Mouse (Mus musculus): ENCODE measurements at regions not wholly inside any gene's neighbourhood (a gene's known extent, or its start where the extent isn't known, plus 50 kb on each side); places are given as distances from the start of the nearest gene placed in this dataset.

DNA sequence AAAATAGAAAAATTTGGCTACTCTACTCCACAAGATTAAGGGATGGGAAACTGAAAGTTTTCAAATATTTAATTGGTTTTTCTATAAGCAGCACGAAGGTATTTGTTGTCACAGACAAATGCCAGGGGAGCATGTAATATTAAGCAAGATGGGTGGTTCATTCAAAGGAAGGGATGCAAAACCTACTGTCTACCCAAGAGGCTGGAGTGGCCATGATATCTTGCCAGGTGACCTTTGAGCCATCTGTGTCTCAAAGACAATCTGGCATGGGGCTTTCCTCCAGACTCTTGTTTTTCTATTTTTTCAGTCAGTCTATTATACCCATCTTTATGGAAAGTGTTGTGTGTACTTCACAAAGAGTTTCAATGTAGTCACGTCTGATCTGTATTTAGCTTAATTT lies 208.6 kb downstream of the Pdha2 start:
- Histone ChIP-seq H3K4me1 (ENCODE audit: control insufficient read depth, insufficient read depth, low read length) (no peaks in the 10 kb centered on the region), H3K36me3 (ENCODE audit: control insufficient read depth, insufficient read depth, low read length) (no peaks in the 10 kb centered on the region), H3K27ac (replicated peaks; ENCODE audit: insufficient read depth, low read depth, low read length) (no peak overlapping the region), H3K27me3 (ENCODE audit: control insufficient read depth, insufficient read depth, low read length) (no peaks in the 10 kb centered on the region), H3K9ac (ENCODE audit: low read depth, low read length) (no peak overlapping the region), H3K4me3 (ENCODE audit: insufficient read depth, low read depth, low read length) (no peak overlapping the region), H3K79me2 (ENCODE audit: control insufficient read depth, insufficient read depth, low read length) (no peaks in the 10 kb centered on the region)
- TF ChIP-seq POLR2A (IDR thresholded peaks at IDR 0.05; ENCODE audit: extremely low read depth, insufficient read depth, low read length) (no peak), CTCF (IDR thresholded peaks at IDR 0.05; ENCODE audit: low read depth, low read length) (no peak)
- DNase-seq (ENCODE audit: extremely low read depth, low read depth, low spot score), result no peak
- WGBS, result 71% methylated on average over 2 of the region's 2 CpGs

DNA sequence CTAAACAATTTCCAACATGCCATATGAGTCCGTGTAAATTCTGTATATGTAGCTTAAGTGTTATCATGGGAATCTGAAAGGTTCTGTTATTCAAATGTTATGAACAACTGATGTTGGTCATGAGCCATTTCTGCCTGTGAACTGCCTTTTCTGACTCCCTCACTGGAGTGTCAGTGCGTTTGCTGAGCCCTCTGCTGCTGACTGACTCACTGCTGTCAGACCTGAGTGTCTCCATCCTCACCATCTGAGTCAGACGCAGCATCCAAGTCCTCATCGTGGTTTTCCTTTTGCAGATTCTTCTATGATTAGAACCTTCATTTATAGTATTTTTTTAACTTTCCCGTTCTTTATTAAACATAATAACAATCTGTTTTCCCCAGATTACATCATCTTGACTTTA lies 223.9 kb downstream of the Pdha2 start:
- 64% methylated on average over 5 of the region's 5 CpGs for WGBS
- TF ChIP-seq POLR2A (IDR thresholded peaks at IDR 0.05; ENCODE audit: extremely low read depth, insufficient read depth, low read length), result no peak

DNA sequence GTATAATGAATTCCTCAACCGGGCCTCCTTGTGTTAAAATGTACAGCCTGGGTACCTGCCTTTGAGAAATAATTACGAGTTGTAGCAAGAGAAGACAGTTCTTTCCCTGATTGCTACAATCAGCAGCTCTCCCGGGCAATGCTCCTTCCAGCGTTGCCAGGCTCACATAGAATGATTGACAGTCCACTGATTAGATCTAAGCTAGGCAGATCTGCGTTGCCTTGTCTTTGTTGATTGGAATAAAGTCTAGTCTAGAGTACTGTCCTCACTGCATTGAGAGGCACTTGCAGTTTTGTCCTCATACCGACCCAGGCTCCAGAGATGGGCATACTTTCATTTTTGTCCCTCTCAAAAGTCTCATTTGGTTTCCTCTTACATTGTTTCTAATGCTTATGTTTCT lies 238.6 kb downstream of the Pdha2 start:
- no peak for TF ChIP-seq CTCF (IDR thresholded peaks at IDR 0.05; ENCODE audit: low read depth, low read length)
- no peak for TF ChIP-seq POLR2A (IDR thresholded peaks at IDR 0.05; ENCODE audit: extremely low read depth, insufficient read depth, low read length)
- Histone ChIP-seq H3K4me1 (ENCODE audit: control insufficient read depth, insufficient read depth, low read length) (no peaks in the 10 kb centered on the region), H3K36me3 (ENCODE audit: control insufficient read depth, insufficient read depth, low read length) (no peaks in the 10 kb centered on the region), H3K27me3 (ENCODE audit: control insufficient read depth, insufficient read depth, low read length) (no peaks in the 10 kb centered on the region), H3K4me3 (ENCODE audit: insufficient read depth, low read depth, low read length) (no peak overlapping the region), H3K27ac (replicated peaks; ENCODE audit: insufficient read depth, low read depth, low read length) (no peak overlapping the region), H3K79me2 (ENCODE audit: control insufficient read depth, insufficient read depth, low read length) (no peaks in the 10 kb centered on the region), H3K9ac (ENCODE audit: low read depth, low read length) (no peak overlapping the region)
- WGBS, result 29% methylated on average over 6 of the region's 6 CpGs
- no peak for DNase-seq (ENCODE audit: extremely low read depth, low read depth, low spot score)

More for the DNA sequence above, 223.9 kb downstream of the Pdha2 start:
- H3K79me2 ChIP-seq (ENCODE audit: control insufficient read depth, insufficient read depth, low read length), result no peaks in the 10 kb centered on the region
- no peaks in the 10 kb centered on the region for H3K27me3 ChIP-seq (ENCODE audit: control insufficient read depth, insufficient read depth, low read length)
- H3K4me3 ChIP-seq (ENCODE audit: insufficient read depth, low read depth, low read length), result no peak overlapping the region
- H3K27ac ChIP-seq (replicated peaks; ENCODE audit: insufficient read depth, low read depth, low read length), result no peak overlapping the region
- no peaks in the 10 kb centered on the region for H3K36me3 ChIP-seq (ENCODE audit: control insufficient read depth, insufficient read depth, low read length)
- DNase-seq (ENCODE audit: extremely low read depth, low read depth, low spot score), result no peak
- H3K9ac ChIP-seq (ENCODE audit: low read depth, low read length), result no peak overlapping the region
- no peaks in the 10 kb centered on the region for H3K4me1 ChIP-seq (ENCODE audit: control insufficient read depth, insufficient read depth, low read length)

DNA sequence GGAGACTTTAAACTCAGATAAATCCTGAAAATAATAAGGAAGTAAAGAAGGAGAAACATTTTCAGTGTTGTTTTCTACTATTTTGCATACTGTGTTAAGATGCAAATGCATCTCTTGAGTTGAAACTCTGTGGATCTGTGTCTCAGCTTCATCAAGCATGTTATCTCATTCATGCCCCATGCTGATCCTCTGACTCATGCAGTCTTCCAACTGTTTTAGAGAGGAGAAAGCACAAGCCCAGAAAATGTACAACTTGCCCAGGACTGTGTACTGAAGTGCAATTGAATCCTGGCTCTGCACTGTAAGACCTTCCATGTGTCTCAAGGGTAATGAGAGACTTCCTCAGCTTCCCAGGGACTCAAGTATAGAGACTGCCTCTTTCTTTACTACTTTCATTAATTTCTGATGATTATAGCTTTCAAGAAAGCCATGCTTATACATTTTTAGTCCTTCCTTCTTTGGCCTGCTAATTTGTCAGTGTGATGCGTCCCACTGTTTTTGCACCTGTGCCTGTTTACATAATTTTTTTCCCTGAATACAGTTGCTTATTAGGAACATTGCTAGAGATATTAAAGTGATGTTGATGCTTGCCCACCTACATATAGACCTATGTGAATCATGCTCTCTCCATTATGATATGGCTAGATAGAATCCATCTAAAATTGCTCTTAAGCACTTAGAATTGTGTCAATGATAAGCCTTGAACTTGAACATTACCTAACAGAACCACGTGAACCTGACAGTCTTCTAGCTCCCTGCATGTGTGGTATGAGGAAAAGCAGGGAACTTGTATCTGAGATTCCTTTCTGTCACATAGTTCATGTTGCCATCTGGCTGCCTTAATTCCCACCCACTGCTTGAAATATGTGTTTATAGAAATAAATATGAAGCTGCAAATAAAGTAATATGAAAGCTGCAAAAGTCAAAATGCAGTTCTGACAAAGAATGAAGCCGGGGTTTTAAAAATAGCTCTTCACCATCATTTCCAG lies 242.0 kb downstream of the Pdha2 start:
- no peak overlapping the region for H3K9ac ChIP-seq (ENCODE audit: low read depth, low read length)
- no peaks in the 10 kb centered on the region for H3K27me3 ChIP-seq (ENCODE audit: control insufficient read depth, insufficient read depth, low read length)
- no peaks in the 10 kb centered on the region for H3K4me1 ChIP-seq (ENCODE audit: control insufficient read depth, insufficient read depth, low read length)
- TF ChIP-seq POLR2A (IDR thresholded peaks at IDR 0.05; ENCODE audit: extremely low read depth, insufficient read depth, low read length), result no peak
- no peak for TF ChIP-seq CTCF (IDR thresholded peaks at IDR 0.05; ENCODE audit: low read depth, low read length)
- H3K27ac ChIP-seq (replicated peaks; ENCODE audit: insufficient read depth, low read depth, low read length), result no peak overlapping the region
- DNase-seq (ENCODE audit: extremely low read depth, low read depth, low spot score), result no peak
- 73% methylated on average over 3 of the region's 3 CpGs for WGBS
- no peaks in the 10 kb centered on the region for H3K36me3 ChIP-seq (ENCODE audit: control insufficient read depth, insufficient read depth, low read length)
- no peak overlapping the region for H3K4me3 ChIP-seq (ENCODE audit: insufficient read depth, low read depth, low read length)
- H3K79me2 ChIP-seq (ENCODE audit: control insufficient read depth, insufficient read depth, low read length), result no peaks in the 10 kb centered on the region

DNA sequence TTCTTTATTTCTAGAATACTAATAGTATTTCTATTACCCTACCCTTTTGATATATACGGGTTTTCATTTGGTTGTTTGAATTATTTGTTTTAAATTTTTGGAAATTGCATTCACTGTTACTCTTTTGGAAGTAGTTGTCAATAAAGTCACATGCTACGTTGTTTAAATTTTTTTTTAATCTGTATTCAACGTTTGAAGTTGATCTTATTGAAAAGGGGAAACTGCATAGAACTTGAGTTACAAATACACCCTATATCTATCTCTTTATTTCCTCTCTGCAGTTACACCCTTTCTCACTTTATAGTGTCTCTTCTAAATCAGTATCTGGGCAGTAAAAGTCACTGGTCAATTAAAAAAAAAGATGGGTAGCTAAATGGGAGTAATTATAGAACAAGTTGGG lies 243.6 kb downstream of the Pdha2 start:
- Histone ChIP-seq H3K9ac (ENCODE audit: low read depth, low read length) (no peak overlapping the region), H3K4me1 (ENCODE audit: control insufficient read depth, insufficient read depth, low read length) (no peaks in the 10 kb centered on the region), H3K79me2 (ENCODE audit: control insufficient read depth, insufficient read depth, low read length) (no peaks in the 10 kb centered on the region), H3K36me3 (ENCODE audit: control insufficient read depth, insufficient read depth, low read length) (no peaks in the 10 kb centered on the region), H3K27ac (replicated peaks; ENCODE audit: insufficient read depth, low read depth, low read length) (no peak overlapping the region), H3K27me3 (ENCODE audit: control insufficient read depth, insufficient read depth, low read length) (no peaks in the 10 kb centered on the region), H3K4me3 (ENCODE audit: insufficient read depth, low read depth, low read length) (no peak overlapping the region)
- DNase-seq (ENCODE audit: extremely low read depth, low read depth, low spot score), result no peak
- TF ChIP-seq CTCF (IDR thresholded peaks at IDR 0.05; ENCODE audit: low read depth, low read length), result no peak
- no peak for TF ChIP-seq POLR2A (IDR thresholded peaks at IDR 0.05; ENCODE audit: extremely low read depth, insufficient read depth, low read length)
- 66% methylated on average over 3 of the region's 3 CpGs for WGBS

DNA sequence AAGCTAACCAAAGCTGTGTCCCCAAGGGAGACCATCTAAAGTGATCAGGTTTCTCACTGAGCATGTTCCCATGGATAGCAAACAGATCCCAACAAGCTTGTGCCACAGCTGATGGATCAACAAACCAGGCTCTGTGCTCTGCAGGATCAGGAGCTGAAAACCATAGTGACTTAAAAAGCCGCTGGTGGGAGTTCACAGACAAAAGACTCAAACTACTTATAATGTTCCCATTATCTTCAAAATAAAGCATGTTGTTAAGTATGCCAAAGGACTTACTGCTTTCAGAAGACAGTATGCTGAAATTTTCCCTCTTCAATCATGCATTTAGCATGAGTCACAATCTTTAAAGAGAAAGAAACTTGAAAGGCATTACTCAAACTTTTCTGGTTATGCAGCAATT lies 254.5 kb downstream of the Pdha2 start:
- H3K4me3 ChIP-seq (ENCODE audit: insufficient read depth, low read depth, low read length), result no peak overlapping the region
- no peak overlapping the region for H3K9ac ChIP-seq (ENCODE audit: low read depth, low read length)
- H3K27me3 ChIP-seq (ENCODE audit: control insufficient read depth, insufficient read depth, low read length), result no peaks in the 10 kb centered on the region
- no peak overlapping the region for H3K27ac ChIP-seq (replicated peaks; ENCODE audit: insufficient read depth, low read depth, low read length)
- H3K4me1 ChIP-seq (ENCODE audit: control insufficient read depth, insufficient read depth, low read length), result no peaks in the 10 kb centered on the region
- no peaks in the 10 kb centered on the region for H3K36me3 ChIP-seq (ENCODE audit: control insufficient read depth, insufficient read depth, low read length)
- DNase-seq (ENCODE audit: extremely low read depth, low read depth, low spot score), result no peak
- no peaks in the 10 kb centered on the region for H3K79me2 ChIP-seq (ENCODE audit: control insufficient read depth, insufficient read depth, low read length)
- 43% methylated on average over 1 of the region's 1 CpGs for WGBS
- TF ChIP-seq POLR2A (IDR thresholded peaks at IDR 0.05; ENCODE audit: extremely low read depth, insufficient read depth, low read length) (no peak), CTCF (IDR thresholded peaks at IDR 0.05; ENCODE audit: low read depth, low read length) (no peak)

Measured in liver, adult 2 months (tissue).